Mouse (Mus musculus): ENCODE results near the gene Ssbp4.

The Ssbp4 gene

GRCm38 (mm10) chr8:70595811-70596210 lies 12.9 kb downstream of the Ssbp4 start:
- in situ Hi-C loops (cut with MboI; ENCODE audit: unreplicated experiment in 2 of 2), result no loop called here

DNA sequence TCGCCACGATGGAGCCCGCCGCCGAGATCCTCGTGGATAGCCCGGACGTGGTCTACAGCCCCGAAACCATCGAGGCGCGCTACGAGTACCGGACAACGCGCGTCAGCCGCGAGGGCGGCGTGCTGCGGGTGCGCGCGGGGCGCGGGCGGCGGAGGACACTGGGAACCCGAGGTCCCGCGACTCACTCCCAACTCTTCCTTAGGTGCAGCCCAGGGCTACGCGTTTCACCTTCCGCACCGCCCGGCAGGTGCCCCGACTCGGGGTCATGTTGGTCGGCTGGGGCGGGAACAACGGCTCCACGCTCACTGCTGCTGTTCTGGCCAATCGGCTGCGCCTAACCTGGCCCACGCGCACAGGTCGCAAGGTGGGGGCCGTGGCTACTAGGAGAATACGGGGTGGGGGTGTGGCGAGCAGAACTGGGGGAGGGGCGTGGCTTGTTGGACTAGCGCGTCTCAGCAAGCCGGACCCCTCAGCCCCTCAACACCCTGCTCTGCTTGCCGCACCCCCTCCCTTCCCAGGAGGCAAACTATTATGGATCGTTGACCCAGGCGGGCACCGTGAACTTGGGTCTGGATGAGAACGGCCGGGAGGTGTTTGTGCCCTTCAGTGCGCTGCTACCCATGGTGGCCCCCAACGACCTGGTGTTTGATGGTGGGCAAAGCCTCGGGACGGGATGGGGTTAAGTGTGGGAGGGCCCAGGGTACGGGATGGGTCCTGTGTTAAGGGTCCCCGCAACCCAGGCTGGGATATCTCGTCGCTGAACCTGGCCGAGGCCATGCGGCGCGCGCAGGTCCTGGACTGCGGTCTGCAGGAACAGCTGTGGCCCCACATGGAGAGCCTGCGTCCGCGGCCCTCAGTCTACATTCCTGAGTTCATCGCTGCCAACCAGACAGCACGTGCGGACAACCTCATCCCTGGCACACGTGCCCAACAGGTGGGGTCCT lies 13.8 kb downstream of the Ssbp4 start:
- in situ Hi-C loops (cut with MboI; ENCODE audit: unreplicated experiment in 2 of 2), result no loop called here

DNA sequence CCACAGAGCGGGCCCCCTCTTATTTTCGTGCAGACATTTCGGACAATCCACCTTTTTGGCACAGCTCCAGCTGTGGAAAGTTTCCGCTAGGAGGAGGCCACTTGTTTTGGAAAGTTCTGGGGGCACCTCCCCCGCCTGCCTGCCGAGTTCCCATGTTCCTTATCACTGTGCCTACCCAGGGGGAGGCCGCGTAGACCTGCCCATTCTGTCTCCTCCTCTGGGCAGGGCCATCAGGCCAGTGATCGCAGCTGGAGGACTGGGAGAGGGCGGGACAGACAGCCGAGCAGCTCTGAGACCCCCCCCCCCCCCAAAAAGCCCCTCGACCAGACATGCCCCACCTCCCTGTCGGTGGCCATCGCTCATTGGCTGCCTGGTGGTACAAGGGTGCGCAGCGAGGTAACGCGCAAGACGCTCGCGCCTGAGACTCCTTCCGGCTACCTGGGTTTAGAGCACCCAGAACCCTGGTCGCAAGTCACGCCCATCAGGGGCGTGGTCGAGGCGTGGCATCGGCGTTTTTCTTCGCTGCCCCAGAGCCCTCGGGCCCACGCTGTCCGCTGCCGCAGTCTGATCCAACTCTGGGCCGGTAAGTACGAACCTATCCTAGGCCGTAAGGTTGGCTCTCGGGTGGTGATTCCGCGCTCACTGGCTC lies 14.6 kb downstream of the Ssbp4 start, which contains the start of gene Isyna1:
Gene Isyna1, plus strand, starts transcription at position 413 of the 649 bp plus-strand sequence.
- in situ Hi-C loops (cut with MboI; ENCODE audit: unreplicated experiment in 2 of 2), result no loop called here

GRCm38 (mm10) chr8:70593173-70593572 lies 15.5 kb downstream of the Ssbp4 start:
- in situ Hi-C loops (cut with MboI; ENCODE audit: unreplicated experiment in 2 of 2), result no loop called here

DNA sequence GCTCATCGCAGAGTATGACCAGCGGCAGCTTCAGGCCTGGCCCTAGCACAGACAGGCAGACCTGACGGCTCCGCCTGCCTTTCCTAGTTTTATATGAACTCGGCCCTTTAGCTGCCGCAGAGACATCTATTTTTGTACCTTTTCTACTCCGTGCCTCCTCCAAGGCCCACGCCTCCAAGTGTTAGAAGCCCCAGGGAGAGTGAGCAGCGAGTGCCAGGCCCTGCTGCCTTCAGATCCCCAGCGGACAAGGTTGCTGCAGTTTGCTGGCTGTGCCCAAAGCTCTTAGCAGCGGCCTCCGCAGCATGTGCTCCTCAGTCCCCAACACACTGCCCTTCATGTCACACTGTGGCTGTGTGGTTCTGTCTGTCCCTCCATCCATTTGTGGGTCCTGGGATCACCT lies 17.1 kb downstream of the Ssbp4 start:
- in situ Hi-C loops (cut with MboI; ENCODE audit: unreplicated experiment in 2 of 2), result no loop called here

DNA sequence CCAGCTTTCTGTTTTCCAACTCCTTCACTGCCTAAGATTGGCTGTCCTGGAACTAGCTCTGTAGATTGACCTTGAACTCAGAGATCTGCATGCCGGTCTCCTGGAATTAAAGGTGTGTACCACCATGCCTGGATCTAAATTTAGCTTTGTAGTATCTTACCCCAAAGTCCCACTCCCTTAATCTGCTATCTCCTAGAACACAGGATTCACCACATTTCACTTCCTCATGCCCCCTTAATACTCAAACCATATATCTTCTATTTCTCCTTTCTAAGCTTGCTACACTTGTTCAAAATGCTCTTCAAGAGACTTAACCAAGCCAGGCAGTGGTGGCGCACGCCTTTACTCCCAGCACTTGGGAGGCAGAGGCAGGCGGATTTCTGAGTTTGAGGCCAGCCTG lies 20.7 kb downstream of the Ssbp4 start:
- in situ Hi-C loops (cut with MboI; ENCODE audit: unreplicated experiment in 2 of 2), result loop anchor here in 1 of 2 experiments (5.0 to 10.0 kb wide), 3 partner anchors 36 to 203 kb away; no protein-coding TSS in a partner anchor

DNA sequence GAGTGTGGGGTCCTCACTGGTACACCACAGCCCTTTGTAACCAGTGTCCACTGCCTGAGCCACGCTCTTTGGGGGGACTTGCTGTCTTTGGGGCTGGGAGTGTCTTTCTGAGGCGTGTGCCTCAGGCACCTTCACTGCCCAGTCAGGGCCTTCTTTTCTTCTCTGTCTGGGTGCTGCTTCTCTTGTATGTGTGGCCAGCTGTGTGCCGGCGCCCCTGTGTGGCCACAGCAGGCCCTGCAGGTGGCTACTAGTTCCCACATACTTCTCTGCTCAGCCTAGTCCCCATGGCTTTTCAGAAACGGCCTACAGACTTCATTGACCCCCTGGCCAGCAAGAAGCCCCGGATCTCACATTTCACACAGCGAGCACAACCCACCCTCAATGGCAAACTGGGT lies 23.4 kb downstream of the Ssbp4 start:
- in situ Hi-C loops (cut with MboI; ENCODE audit: unreplicated experiment in 2 of 2), result loop anchor here in 1 of 2 experiments (5.0 to 10.0 kb wide), 3 partner anchors 33 to 200 kb away; no protein-coding TSS in a partner anchor

DNA sequence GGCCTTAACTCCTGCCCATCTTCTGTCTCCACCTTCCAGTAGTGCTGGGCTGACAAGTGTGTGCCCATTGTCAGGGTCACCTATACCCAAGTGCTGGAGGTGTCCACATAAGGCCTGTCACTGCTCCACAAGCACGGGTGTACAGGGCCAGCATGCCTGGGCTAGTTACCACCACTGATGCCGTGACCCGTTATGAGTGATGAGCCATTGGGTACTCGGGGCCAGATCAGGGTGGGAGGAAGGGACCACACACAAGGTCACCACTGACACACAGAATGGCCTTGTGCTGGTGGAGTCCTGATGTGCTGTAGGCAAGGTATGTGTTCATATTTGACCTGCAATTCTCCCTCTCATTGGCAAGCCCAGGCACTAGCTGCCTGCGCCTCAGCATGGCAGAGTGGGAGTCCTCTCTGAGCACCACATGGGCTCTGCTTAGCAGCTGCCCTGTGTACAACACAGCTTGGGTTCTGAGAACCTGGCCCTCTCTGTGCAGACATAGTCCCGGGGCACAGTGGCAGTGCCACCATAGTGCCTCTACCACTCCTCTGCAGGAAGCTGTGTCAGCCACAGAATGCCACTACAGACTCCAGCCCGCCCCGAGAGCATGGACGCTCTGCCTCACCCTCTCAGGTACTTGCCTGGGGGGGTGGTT lies 23.9 kb downstream of the Ssbp4 start:
- in situ Hi-C loops (cut with MboI; ENCODE audit: unreplicated experiment in 2 of 2), result loop anchor here in 1 of 2 experiments (5.0 to 10.0 kb wide), 3 partner anchors 32 to 200 kb away; no protein-coding TSS in a partner anchor

GRCm38 (mm10) chr8:70583476-70584387 lies 24.9 kb downstream of the Ssbp4 start:
- in situ Hi-C loops (cut with MboI; ENCODE audit: unreplicated experiment in 2 of 2), result loop anchor here in 1 of 2 experiments (10.0 kb wide), 2 partner anchors 169 to 199 kb away; no protein-coding TSS in a partner anchor

GRCm38 (mm10) chr8:70577207-70577606 lies 31.5 kb downstream of the Ssbp4 start:
- in situ Hi-C loops (cut with MboI; ENCODE audit: unreplicated experiment in 2 of 2), result no loop called here

GRCm38 (mm10) chr8:70574915-70575314 lies 33.8 kb downstream of the Ssbp4 start:
- in situ Hi-C loops (cut with MboI; ENCODE audit: unreplicated experiment in 2 of 2), result no loop called here

- in situ Hi-C loops (cut with MboI; ENCODE audit: unreplicated experiment in 2 of 2), result no loop called here
Measured at GRCm38 (mm10) chr8:70574302-70574701, 34.4 kb downstream of the Ssbp4 start.

DNA sequence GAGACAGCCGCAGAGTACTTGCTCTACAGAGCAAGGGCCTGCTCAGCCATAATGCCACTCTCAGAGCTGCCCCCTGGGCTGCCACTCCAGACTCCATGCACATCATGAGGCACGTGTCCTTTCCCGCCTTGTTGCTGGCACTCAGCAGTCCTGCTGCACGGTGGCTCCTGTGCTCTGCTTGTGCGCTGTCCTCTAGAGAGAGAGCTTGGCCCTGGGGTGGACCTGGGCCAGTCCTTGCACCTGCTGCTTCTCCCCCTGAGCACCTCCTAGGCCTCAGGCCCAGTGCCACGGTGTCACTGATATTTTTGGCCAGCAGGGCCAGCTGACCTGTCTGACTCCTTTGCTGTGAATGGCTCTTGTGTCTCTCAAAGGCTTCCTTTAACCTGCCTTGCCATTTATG lies 37.7 kb downstream of the Ssbp4 start:
- in situ Hi-C loops (cut with MboI; ENCODE audit: unreplicated experiment in 2 of 2), result no loop called here

DNA sequence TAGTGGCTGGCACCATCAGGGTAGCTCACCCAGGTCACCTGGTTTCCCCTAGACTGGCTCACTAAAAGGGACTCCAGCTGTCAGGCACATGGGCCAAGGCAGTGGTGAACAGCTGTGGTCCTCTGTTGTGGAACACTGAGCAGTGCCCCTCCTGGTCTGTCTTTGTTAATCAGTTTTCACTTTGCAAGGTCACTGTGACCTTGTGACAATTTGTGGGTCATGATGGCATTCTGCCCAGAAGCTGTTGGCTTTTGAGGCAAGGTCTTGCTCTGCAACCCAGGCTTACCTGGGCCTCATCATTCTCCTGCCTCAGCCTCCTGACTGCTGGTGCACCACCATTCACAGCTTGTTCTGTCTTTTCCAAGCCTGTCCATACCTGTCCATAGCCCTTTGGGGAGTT lies 38.3 kb downstream of the Ssbp4 start:
- in situ Hi-C loops (cut with MboI; ENCODE audit: unreplicated experiment in 2 of 2), result no loop called here

DNA sequence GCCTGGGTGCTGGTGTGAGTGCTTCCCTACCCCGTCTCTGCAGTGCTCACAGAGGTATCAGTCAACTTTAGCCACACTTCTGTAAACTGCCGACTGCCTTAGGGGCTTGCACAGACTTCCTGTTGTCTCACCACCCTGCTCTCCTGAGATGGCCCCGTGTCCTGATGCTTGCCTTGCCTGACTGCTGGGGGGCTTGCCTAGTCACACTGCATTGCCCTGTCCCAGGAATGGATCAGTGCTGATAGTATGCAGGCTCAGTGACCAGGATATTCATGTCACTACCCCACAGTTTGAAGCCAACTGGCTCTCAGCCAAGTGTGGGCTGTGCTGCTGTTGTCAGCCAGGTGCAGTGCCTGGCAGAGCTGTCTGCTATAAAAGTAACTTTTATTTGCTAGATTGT lies 43.1 kb downstream of the Ssbp4 start:
- in situ Hi-C loops (cut with MboI; ENCODE audit: unreplicated experiment in 2 of 2), result no loop called here

GRCm38 (mm10) chr8:70564696-70565235 lies 43.9 kb downstream of the Ssbp4 start:
- in situ Hi-C loops (cut with MboI; ENCODE audit: unreplicated experiment in 2 of 2), result loop anchor here in 1 of 2 experiments (5.0 kb wide), 1 partner anchor 43 kb away; the partner anchor contains the start of gene Ssbp4

- in situ Hi-C loops (cut with MboI; ENCODE audit: unreplicated experiment in 2 of 2), result loop anchor here in 1 of 2 experiments (5.0 kb wide), 1 partner anchor 43 kb away; the partner anchor contains the start of gene Ssbp4
Measured at GRCm38 (mm10) chr8:70563763-70564387, 44.8 kb downstream of the Ssbp4 start.

DNA sequence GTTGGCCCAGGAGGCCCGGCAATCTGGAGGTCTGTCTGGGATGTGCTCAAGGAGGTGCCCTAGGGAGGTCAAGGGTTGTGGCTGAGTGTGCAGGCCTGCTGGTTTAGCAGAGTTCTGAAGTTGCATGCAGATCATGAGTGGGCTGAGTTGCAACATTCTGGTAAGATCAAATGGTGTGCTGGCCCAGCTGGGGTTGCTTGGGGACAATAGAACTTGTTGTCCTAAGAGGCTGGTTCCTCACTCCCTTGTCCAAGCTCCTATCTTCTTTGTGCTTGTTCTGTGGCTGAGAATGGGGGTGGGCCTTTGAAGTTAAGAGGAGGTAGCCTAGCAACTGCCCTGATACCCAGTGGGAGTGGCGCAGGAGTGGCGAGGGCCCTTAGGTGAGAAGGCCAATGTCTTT lies 45.9 kb downstream of the Ssbp4 start:
- in situ Hi-C loops (cut with MboI; ENCODE audit: unreplicated experiment in 2 of 2), result loop anchor here in 1 of 2 experiments (5.0 kb wide), 1 partner anchor 44 kb away; the partner anchor contains the start of gene Ssbp4

Data from v-Abl transformed pro-B cells (cell line).